Mouse (Mus musculus) megakaryocyte progenitor cell, adult 5-6 weeks (primary cell): ENCODE measurements at regions not wholly inside any gene's neighbourhood (a gene's known extent, or its start where the extent isn't known, plus 50 kb on each side); places are given as distances from the start of the nearest gene placed in this dataset.

ENCODE experiments used
- ATAC-seq: replicated peaks from 2 replicates; pipeline ENCODE4 v1.8.0; 2016; ENCODE audit warnings: mild to moderate bottlenecking, moderate TSS enrichment, inconsistent platforms; ENCODE audit not compliant: poor library complexity

DNA sequence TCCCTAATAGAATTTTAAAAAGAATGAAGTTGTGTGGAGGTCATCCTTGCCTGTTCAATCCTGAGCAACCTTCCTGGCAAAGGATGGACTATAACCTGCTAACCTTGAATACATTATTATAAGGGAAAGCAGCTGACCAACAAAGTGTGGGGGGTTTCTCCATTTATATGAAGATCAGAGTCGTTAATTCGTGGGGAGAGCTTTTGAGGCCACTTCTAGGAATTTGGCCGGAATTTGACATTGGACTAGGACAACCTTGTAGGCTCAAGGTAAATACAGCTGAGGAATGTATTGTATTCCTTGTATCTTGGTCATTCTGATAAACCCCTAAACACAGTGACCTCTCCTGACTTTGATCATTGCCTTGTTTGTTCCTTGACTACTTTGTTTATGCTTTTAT is 56.9 kb downstream of the Klf4 start:
- no peak for ATAC-seq

DNA sequence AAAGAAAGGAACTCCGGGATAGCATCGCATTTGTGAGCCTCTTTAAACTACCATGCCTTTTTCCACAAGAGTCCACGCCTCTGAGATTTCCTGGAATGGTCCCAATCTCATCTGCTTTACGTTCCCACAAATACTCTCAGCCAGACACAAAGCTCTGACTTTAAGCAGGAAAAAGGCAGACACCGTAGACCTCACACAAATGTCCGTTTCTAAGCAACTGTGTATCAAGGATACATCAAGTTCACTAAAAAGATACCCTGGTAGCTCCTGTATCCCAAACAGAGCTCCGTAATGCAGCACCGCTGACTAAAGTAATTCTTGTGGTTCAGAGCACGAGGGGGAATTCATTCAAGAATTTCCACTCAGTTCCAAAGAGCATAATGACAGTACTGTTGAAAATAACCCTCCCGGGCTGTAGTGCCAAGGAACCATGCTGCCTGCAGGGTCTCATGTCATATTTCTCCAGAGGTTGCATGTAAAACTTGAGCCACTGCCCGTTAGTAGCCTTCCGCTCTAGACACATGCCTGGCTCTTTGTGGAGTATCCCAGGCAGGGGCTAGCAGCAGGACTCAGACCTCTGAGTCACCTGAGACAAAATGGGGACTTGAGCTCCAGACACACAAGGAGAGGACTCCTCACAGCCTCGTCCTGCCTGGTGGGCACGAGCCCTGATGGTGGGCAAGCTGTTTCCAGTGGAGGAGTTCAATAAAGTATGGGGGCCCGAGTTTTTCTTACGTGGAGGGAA is 58.0 kb downstream of the Klf4 start:
- ATAC-seq: no peak

DNA sequence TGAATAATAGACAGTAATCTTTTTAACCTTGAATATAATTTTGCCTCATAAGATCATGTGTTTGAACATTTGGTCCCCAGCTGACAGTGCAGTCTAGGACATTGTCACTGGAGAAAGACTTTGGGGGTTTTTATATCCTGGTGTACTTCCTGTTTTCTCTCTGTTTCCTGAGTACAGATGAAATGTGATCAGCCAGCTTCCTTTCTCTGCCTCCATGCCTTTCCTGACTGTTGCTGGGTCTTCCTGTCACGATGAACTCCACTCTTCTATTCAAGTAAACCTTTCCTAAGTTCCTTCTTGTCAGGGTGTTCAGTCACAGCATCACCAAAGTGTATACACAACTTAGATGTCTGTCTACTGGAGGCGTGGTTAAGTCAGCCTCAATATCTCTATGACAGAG is 59.6 kb downstream of the Klf4 start:
- peak; percentile 55; the same call in 1 of the 2 replicates for ATAC-seq

DNA sequence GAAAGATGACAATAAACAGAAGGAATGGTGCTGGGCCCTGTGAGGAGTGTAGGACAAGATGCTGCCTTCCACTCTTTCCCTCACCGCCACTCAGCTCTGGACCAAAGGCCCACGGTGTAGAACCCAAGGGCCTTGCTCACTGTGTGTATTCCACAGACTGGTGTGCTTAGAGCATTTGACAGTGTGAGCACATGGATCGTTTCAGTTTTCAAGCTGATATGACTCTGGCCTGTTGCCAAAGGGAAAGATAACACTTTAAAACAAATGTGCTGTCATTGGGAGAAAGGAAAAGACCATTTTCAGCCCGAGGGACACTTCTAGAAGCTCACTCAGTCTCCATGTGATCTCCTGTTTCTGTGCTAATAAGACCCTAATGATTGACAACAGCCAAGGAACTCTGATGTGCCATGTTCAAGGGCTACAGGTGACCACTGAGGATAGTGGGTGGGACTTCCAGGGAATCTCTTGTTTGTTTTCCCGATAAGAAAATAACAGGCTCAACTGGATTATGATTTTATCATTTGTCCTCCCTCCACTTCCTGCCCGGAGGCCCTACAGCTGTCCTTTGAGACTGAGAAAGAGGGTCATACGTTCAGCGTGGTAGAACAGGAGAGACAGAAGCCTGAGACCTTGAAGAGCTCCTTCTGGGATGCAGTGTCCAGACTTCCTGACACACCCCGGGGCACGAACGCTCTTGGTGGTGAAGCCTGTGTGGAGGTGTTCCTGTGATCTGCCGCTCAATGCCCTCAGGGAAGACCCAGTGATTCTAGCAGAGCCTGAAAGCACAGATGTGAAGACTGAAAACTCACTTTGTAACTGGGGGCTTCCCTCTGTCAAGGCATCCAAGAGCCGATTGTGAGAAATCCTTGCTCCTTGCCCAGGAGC is 61.2 kb downstream of the Klf4 start:
- 0 out of 2 replicates have a peak, but pooled peaks have one; percentile 14 for ATAC-seq

DNA sequence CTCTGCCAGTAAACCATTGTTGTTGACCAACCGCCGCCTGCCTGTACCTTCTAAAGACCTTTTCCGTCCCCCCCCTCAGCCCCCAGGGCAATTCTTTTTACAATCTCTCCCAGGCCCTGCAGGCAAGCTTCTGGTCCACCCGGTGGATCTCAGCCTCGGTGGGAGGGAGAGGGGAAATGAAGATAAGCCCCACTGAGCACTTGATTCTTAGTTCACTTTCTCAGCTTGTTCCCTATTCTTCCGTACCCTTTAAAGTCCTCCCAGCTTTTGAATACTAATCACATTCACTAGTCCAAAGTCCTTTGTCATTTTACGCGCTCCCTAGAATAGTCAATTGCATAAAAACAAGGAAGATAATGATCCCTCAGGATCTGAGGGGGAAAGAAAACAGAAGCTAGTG is 68.1 kb downstream of the Klf4 start:
- no peak for ATAC-seq

DNA sequence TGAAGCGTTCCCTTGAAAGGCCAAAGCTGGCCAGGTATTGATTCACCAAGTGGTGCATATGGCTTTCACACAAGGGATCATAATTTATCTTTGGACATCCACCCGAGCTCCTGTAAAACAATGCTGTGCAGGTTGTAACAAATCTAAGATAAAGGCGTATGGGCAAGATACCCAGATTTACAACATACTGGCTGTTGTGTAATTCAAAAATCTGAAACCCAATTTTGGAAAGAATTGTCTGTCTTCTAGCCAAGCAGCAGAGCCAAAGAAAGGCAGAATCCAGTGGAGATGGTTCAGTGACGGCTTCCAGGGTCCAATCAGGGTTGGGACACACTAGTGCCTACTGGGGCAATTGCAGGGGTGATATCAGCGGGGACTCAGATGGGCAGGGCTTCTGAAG is 70.3 kb downstream of the Klf4 start:
- ATAC-seq: no peak

DNA sequence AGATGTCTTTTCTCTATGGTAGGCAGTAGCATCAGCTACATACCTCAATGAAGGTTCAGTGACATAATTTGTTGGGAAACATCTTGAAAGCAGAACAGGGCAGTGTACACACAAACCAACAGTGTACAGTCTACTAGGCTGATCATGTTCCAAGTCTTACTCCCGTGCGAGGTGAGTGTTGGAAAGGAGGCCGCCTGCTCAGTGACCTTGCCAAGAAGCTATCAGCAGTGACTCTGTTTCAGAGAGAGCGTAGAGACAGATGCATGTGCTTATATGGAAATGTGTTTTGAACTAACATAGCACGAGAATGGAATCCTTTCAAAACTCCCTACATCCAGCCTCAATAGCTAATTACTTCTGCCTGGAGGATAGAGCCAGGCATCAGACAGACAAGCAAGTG is 78.4 kb downstream of the Klf4 start:
- no peak for ATAC-seq

DNA sequence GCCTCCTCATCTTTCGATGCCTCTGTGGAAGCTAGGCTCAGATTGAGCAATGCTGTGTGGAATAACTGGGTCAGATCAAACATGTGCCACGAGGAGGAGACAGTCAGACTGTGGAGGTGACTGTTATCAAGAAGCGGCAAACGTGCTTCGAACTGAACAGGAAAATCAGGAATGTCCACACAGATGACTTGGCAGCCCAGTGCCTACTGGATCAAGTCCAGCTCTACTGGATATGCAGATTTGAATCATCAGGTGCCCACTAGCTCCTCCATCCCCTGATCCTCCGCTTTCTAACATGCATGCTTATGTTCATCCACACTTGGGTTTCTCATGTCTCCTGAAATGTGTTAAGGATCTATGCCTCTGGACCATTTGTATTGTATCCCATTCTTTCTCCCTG is 79.7 kb downstream of the Klf4 start:
- no peak for ATAC-seq

DNA sequence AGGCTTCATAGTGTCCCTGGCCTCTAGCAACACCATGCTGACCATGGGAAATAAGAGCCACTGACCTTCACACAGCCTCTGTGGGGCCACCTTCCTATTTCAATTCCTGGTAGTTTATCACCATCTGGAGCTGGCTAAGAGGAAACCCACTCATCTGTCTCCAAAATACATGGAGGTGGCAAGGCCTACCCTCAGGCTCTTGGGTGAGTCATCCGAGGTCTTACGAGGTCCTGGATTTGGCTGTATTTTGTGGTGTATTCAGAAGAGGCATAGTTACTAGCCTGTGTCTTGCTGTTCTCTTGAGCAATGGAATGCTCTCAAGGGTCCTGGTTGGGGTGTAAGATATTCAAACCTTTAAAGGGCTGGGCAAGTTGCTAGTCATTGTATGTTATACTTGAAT is 80.6 kb downstream of the Klf4 start:
- ATAC-seq: no peak

DNA sequence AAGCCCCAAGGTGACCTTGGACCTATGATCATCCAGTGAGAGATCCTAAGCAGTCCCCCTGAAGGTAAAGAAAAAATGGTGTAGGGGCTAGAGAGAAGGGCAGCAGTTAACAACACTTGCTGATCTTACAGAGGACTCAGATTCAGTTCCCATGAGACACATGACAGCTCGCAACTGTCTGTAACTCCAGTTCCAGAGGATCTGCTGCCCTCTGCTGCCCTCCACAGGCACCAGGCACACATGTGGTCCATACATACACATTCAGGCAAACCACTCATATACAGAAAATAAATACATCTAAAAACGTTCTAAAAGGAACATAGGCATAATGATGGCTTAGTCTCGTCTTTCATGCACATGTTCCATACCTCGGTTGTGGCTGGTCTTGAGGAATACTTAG is 81.2 kb downstream of the Klf4 start:
- peak; percentile 61 for ATAC-seq

DNA sequence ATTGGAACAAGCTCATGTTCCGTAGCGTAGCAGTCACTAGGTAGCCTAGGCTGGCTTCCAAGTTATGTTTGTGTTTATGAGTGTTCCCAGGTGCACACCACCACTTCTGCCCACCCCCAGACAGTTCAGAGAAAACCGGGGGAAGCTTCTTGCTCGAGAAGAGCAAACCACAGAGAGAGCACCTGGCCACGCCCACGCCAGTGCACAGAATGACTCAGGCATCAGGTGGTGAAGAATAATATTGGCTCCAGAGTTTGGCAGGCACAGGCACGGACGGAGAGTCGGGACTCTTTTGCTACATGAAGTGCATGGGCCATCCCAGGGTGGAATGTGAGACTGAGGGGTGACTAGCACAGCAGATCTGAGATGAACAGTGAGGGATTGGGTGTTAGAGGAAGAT is 88.8 kb downstream of the Klf4 start:
- ATAC-seq: no peak

DNA sequence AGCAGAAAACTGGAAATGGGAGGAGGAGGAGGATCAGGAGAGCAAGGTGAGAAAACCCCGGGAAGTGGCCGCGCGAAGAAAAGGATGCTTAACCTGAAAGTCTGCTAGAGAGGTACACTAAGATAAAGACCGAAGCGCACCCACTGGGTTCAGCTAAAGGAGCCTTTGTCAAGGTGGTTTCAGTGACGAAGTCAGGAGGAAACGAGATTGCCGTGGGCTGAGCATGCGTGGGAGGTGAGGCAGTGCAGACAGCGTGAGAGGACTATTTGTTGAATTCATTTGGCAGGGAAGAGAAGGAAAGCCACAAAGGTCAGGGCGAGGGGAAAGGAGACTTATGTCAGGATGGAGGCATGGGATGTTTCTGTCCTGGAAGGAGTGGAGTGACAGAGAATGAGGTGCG is 90.2 kb downstream of the Klf4 start:
- no peak for ATAC-seq
